ENCODE assay signal across 8 mouse cellular contexts in the genomic region with DNA sequence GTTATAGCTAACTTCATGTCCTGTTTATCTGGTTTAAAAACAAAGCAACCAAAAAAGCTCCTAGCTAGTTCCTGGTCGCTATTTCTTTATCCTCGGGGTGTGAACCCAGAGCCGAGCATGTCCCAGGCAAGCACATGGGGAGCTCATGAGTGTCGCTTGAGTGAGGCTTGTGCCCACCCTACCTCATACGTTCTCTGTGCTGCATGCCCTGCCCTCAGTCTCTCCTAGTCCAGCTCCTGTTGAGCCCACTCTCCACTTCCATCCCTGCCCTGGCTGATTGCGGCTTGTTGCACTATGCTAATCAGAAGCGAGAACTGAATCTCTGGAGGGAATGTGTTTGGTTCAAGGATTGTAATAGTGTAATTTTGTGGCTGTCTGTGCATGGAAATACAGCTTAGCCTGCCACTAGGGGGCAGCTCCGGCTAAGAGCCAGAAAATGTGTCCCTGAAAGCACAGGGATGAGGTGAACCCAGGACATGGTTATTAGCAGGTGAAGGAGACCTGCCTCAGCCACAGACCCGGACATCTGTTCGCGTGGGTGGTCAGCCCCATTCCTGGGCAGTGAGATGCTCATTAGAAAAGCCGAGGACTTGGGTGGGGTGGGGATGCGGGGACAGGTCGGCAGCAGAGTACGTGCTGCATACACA.
DNase-seq lines count a peak whose midpoint lies in the region; ATAC-seq and TF ChIP-seq lines count a peak whose summit lies in the region.

No protein-coding gene starts in this region.

- no peak overlapping the region for H3K9ac ChIP-seq in ES-Bruce4 (ENCODE audit: low read depth, poor library complexity, severe bottlenecking)
- H3K9ac ChIP-seq in embryonic facial prominence, embryonic 11.5 days (replicated peaks; ENCODE audit: low read length), result no peak overlapping the region
- H3K9ac ChIP-seq in heart, postnatal 0 days (replicated peaks; ENCODE audit: low read depth, low read length), result no peak overlapping the region

- WGBS in embryonic facial prominence, embryonic 11.5 days, result 59% methylated on average over 15 of the region's 15 CpGs
- 54% methylated on average over 15 of the region's 15 CpGs for WGBS in heart, postnatal 0 days

- H3K4me1 ChIP-seq in ES-Bruce4 (ENCODE audit: control insufficient read depth, insufficient read depth, low read length), result no peaks in the 10 kb centered on the region
- H3K4me1 ChIP-seq in embryonic facial prominence, embryonic 11.5 days (ENCODE audit: control insufficient read depth, insufficient read depth, low read length), result no peaks in the 10 kb centered on the region
- peaks cover 9% of the 10 kb centered on the region; the same call in 1 of the 2 replicates for H3K4me1 ChIP-seq in heart, postnatal 0 days (ENCODE audit: control insufficient read depth, insufficient read depth)

- peak; percentile 69 for DNase-seq in adrenal gland, postnatal 25 days
- peak; percentile 74 for DNase-seq in embryonic facial prominence, embryonic 11.5 days (ENCODE audit: low spot score)
- DNase-seq in heart, postnatal 0 days (ENCODE audit: low spot score), result peak; percentile 54
- peak; percentile 82 to 84 for DNase-seq in kidney, postnatal 4 days
- DNase-seq in lung, postnatal 14 days, result peak; percentile 75
- DNase-seq in retina, postnatal 7 days (ENCODE audit: low read depth, low spot score), result peak; percentile 47
- peak; percentile 61 for DNase-seq in urinary bladder, postnatal 25 days (ENCODE audit: low spot score)

- no peak for TF ChIP-seq POLR2A in ES-Bruce4 (IDR thresholded peaks at IDR 0.05; ENCODE audit: insufficient read depth, low read length)

- H3K4me3 ChIP-seq in ES-Bruce4 (ENCODE audit: low read depth, low read length), result no peak overlapping the region
- no peak overlapping the region for H3K4me3 ChIP-seq in embryonic facial prominence, embryonic 11.5 days (ENCODE audit: low read depth, low read length)
- H3K4me3 ChIP-seq in heart, postnatal 0 days (ENCODE audit: low read depth, low read length), result no peak overlapping the region

- no peaks in the 10 kb centered on the region for H3K36me3 ChIP-seq in ES-Bruce4 (ENCODE audit: control insufficient read depth, insufficient read depth, low read length, poor library complexity, severe bottlenecking)
- no peaks in the 10 kb centered on the region for H3K36me3 ChIP-seq in embryonic facial prominence, embryonic 11.5 days (replicated peaks; ENCODE audit: control insufficient read depth, insufficient read depth, low read depth, low read length)
- H3K36me3 ChIP-seq in heart, postnatal 0 days (replicated peaks; ENCODE audit: control insufficient read depth, insufficient read depth, low read length), result no peaks in the 10 kb centered on the region

- no peaks in the 10 kb centered on the region for H3K9me3 ChIP-seq in ES-Bruce4 (replicated peaks; ENCODE audit: control insufficient read depth, insufficient read depth, low read length, poor library complexity, severe bottlenecking)
- H3K9me3 ChIP-seq in embryonic facial prominence, embryonic 11.5 days (replicated peaks; ENCODE audit: control insufficient read depth, low read length), result no peaks in the 10 kb centered on the region
- no peaks in the 10 kb centered on the region for H3K9me3 ChIP-seq in heart, postnatal 0 days (replicated peaks; ENCODE audit: control insufficient read depth, low read length)

- no peak for ATAC-seq in embryonic facial prominence, embryonic 11.5 days (replicated peaks; ENCODE audit: insufficient number of reproducible peaks, low FRiP score, low TSS enrichment, low read depth)
- ATAC-seq in heart, postnatal 0 days (ENCODE audit: insufficient read depth, low read depth), result peak; percentile 65; the same call in 1 of the 2 replicates

- H3K4me2 ChIP-seq in embryonic facial prominence, embryonic 11.5 days (ENCODE audit: low read depth, low read length), result no peak overlapping the region
- no peak overlapping the region for H3K4me2 ChIP-seq in heart, postnatal 0 days (ENCODE audit: low read depth, low read length)

- peak; percentile 69 for TF ChIP-seq CTCF in ES-Bruce4 (IDR thresholded peaks at IDR 0.05; ENCODE audit: low read depth, low read length)
- peak; percentile 87 for TF ChIP-seq CTCF in heart, postnatal 0 days (IDR thresholded peaks at IDR 0.05; ENCODE audit: low read depth)

- no peak overlapping the region for H3K27ac ChIP-seq in ES-Bruce4 (ENCODE audit: insufficient read depth, low read length)
- no peak overlapping the region for H3K27ac ChIP-seq in embryonic facial prominence, embryonic 11.5 days (replicated peaks; ENCODE audit: low read depth, low read length)
- H3K27ac ChIP-seq in heart, postnatal 0 days (ENCODE audit: low read depth), result no peak overlapping the region

- TF ChIP-seq EP300 in ES-Bruce4 (IDR thresholded peaks at IDR 0.05; ENCODE audit: insufficient read depth, low read depth, low read length), result no peak
- no peak for TF ChIP-seq EP300 in heart, postnatal 0 days (IDR thresholded peaks at IDR 0.05; ENCODE audit: low read depth)

- no peaks in the 10 kb centered on the region for H3K27me3 ChIP-seq in ES-Bruce4 (ENCODE audit: control insufficient read depth, insufficient read depth, low read length, poor library complexity, severe bottlenecking)
- no peaks in the 10 kb centered on the region; the same call in 1 of the 2 replicates for H3K27me3 ChIP-seq in embryonic facial prominence, embryonic 11.5 days (ENCODE audit: control insufficient read depth, insufficient read depth, low read length)
- no peaks in the 10 kb centered on the region for H3K27me3 ChIP-seq in heart, postnatal 0 days (ENCODE audit: control insufficient read depth, insufficient read depth, low read length)
